Mouse (Mus musculus): ENCODE data around the gene Gcgr. TPM values are rescaled to one million over a fixed set of nuclear protein-coding genes. Genes with fewer than 3 reads are reported as not detected.

The Gcgr gene
- polyA plus RNA-seq, 1 experiment = 0.13 TPM

DNA sequence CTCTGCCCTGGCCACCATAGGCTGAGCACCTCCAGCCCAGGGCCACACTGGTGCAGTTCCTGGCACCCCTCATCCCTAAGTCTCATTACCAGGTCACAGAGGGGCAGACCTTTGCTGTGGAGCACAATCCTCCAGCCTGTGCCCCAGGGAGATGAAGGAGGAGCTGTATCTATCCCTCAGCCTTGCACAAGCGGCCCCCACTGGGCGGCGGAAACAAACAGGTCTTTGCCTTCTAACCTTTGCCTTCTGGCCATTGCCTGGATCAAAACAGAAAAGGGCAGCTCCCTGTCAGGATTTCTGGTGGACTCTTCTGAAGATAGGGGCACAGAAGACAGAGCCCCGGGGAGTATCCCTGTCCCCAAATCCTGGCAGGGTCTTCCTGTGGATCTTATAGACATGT lies 1.6 kb upstream of the Gcgr start:
- TF ChIP-seq POLR2A (IDR thresholded peaks at IDR 0.05; ENCODE audit: extremely low read depth, insufficient read depth, low read length) (no peak), CTCF (IDR thresholded peaks at IDR 0.05; ENCODE audit: extremely low read depth, insufficient read depth, low read length) (no peak)
- Histone ChIP-seq H3K4me3 (ENCODE audit: insufficient read depth, low read length) (no peak overlapping the region), H3K4me1 (ENCODE audit: control insufficient read depth, insufficient read depth, low read length) (no peaks in the 10 kb centered on the region), H3K27ac (ENCODE audit: insufficient read depth, low read length) (no peak overlapping the region)

GRCm38 (mm10) chr11:120531646-120532045 lies 1.1 kb downstream of the Gcgr start:
- no peak overlapping the region for H3K27ac ChIP-seq (ENCODE audit: insufficient read depth, low read length)
- TF ChIP-seq POLR2A (IDR thresholded peaks at IDR 0.05; ENCODE audit: extremely low read depth, insufficient read depth, low read length) (no peak), CTCF (IDR thresholded peaks at IDR 0.05; ENCODE audit: extremely low read depth, insufficient read depth, low read length) (no peak)
- H3K4me1 ChIP-seq (ENCODE audit: control insufficient read depth, insufficient read depth, low read length) = no peaks in the 10 kb centered on the region
- H3K4me3 ChIP-seq (ENCODE audit: insufficient read depth, low read length) = no peak overlapping the region

DNA sequence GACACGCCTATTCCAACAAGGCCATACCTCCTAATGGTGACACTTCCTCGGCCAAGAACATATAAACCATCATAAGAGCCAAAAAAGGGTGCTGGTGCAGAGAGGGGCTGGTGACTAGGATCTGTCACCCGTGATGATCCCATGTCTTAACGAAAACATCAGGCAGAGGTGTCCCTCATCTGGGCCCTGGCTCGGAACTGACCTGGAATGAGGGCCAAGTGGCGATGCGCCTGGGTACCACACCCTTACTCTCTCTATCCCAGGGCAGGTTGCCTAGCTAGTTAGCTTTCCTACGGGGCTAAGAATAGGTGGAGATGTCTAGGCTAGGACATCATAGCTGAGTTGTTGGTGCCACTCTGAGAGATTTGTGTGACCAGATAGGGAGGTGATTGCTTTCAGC lies 3.6 kb downstream of the Gcgr start:
- no peak overlapping the region for H3K27ac ChIP-seq (ENCODE audit: insufficient read depth, low read length)
- no peaks in the 10 kb centered on the region for H3K4me1 ChIP-seq (ENCODE audit: control insufficient read depth, insufficient read depth, low read length)
- no peak for TF ChIP-seq CTCF (IDR thresholded peaks at IDR 0.05; ENCODE audit: extremely low read depth, insufficient read depth, low read length)
- TF ChIP-seq POLR2A (IDR thresholded peaks at IDR 0.05; ENCODE audit: extremely low read depth, insufficient read depth, low read length) = no peak
- no peak overlapping the region for H3K4me3 ChIP-seq (ENCODE audit: insufficient read depth, low read length)

GRCm38 (mm10) chr11:120535145-120535544 lies 4.6 kb downstream of the Gcgr start:
- TF ChIP-seq CTCF (IDR thresholded peaks at IDR 0.05; ENCODE audit: extremely low read depth, insufficient read depth, low read length) (no peak), POLR2A (IDR thresholded peaks at IDR 0.05; ENCODE audit: extremely low read depth, insufficient read depth, low read length) (no peak)
- no peaks in the 10 kb centered on the region for H3K4me1 ChIP-seq (ENCODE audit: control insufficient read depth, insufficient read depth, low read length)

DNA sequence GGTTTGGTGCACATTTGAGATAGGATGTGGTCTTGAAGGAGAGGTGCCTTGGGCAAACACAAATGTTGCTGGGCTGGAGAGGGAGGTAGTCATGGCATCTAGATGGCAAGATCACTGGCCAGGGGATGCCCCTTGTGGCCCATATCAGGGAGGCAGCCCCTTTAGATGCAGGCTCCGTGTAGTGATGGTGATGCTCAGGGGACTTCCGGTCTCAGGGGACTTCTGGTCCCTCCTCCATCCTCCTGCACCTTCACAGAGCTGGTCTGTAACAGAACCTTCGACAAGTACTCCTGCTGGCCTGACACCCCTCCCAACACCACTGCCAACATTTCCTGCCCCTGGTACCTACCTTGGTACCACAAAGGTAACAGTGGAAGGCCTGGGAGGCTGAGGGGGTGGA lies 5.3 kb downstream of the Gcgr start:
- TF ChIP-seq POLR2A (IDR thresholded peaks at IDR 0.05; ENCODE audit: extremely low read depth, insufficient read depth, low read length) = no peak
- TF ChIP-seq CTCF (IDR thresholded peaks at IDR 0.05; ENCODE audit: extremely low read depth, insufficient read depth, low read length) = no peak
- H3K4me1 ChIP-seq (ENCODE audit: control insufficient read depth, insufficient read depth, low read length) = no peaks in the 10 kb centered on the region
- H3K4me3 ChIP-seq (ENCODE audit: insufficient read depth, low read length) = no peak overlapping the region
- H3K27ac ChIP-seq (ENCODE audit: insufficient read depth, low read length) = no peak overlapping the region

More at GRCm38 (mm10) chr11:120535145-120535544, 4.6 kb downstream of the Gcgr start:
- no peak overlapping the region for H3K4me3 ChIP-seq (ENCODE audit: insufficient read depth, low read length)
- H3K27ac ChIP-seq (ENCODE audit: insufficient read depth, low read length) = no peak overlapping the region

GRCm38 (mm10) chr11:120538485-120538884 lies 8.0 kb downstream of the Gcgr start:
- no peak overlapping the region for H3K27ac ChIP-seq (ENCODE audit: insufficient read depth, low read length)
- TF ChIP-seq CTCF (IDR thresholded peaks at IDR 0.05; ENCODE audit: extremely low read depth, insufficient read depth, low read length) = no peak
- TF ChIP-seq POLR2A (IDR thresholded peaks at IDR 0.05; ENCODE audit: extremely low read depth, insufficient read depth, low read length) = no peak

GRCm38 (mm10) chr11:120538955-120539284 lies 8.4 kb downstream of the Gcgr start:
- H3K27ac ChIP-seq (ENCODE audit: insufficient read depth, low read length) = no peak overlapping the region
- TF ChIP-seq POLR2A (IDR thresholded peaks at IDR 0.05; ENCODE audit: extremely low read depth, insufficient read depth, low read length) (no peak), CTCF (IDR thresholded peaks at IDR 0.05; ENCODE audit: extremely low read depth, insufficient read depth, low read length) (no peak)
- no peaks in the 10 kb centered on the region for H3K4me1 ChIP-seq (ENCODE audit: control insufficient read depth, insufficient read depth, low read length)
- H3K4me3 ChIP-seq (ENCODE audit: insufficient read depth, low read length) = no peak overlapping the region

More at GRCm38 (mm10) chr11:120538485-120538884, 8.0 kb downstream of the Gcgr start:
- Histone ChIP-seq H3K4me1 (ENCODE audit: control insufficient read depth, insufficient read depth, low read length) (no peaks in the 10 kb centered on the region), H3K4me3 (ENCODE audit: insufficient read depth, low read length) (no peak overlapping the region)

DNA sequence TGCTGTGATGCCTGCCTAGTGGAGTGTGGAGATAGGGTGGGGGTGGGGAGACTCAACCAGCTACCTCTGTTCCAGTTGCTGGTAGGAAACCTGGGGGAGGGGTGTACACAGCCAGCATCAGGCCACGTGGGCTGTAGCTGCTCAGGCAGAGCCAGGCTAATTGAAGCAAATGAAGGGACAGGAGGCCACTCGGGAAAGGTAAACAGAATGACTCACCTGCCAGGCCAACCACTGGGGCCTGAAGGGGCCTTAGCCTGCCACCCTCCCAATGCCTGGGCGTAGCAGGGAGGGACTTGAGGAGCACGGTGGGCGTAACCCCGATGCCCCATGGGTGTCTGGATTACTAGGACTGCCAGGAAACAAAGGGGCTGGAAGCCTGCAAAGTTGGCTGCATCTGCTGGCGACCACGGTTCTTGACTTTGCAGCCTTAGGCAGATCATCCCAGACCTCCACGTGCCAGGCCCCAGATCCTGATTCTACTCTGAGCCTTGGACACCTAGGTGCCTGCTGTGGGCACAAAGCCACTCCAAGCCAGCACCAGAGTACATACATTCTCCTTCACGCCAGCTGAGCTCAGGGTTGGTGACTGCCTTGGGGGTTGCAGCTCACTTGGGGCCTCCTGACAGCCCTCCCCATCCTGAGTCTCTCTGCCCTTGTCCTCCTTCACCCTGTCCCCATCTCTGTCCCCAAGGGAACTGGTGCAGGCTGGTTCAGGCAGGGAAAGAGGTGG lies 9.0 kb downstream of the Gcgr start:
- Histone ChIP-seq H3K4me1 (ENCODE audit: control insufficient read depth, insufficient read depth, low read length) (no peaks in the 10 kb centered on the region), H3K4me3 (ENCODE audit: insufficient read depth, low read length) (no peak overlapping the region), H3K27ac (ENCODE audit: insufficient read depth, low read length) (no peak overlapping the region)
- TF ChIP-seq POLR2A (IDR thresholded peaks at IDR 0.05; ENCODE audit: extremely low read depth, insufficient read depth, low read length) (no peak), CTCF (IDR thresholded peaks at IDR 0.05; ENCODE audit: extremely low read depth, insufficient read depth, low read length) (no peak)

- Histone ChIP-seq H3K4me3 (ENCODE audit: insufficient read depth, low read length) (no peak overlapping the region), H3K27ac (ENCODE audit: insufficient read depth, low read length) (no peak overlapping the region), H3K4me1 (ENCODE audit: control insufficient read depth, insufficient read depth, low read length) (no peaks in the 10 kb centered on the region)
- TF ChIP-seq CTCF (IDR thresholded peaks at IDR 0.05; ENCODE audit: extremely low read depth, insufficient read depth, low read length) = peak; percentile 17; the same call in 1 of the 2 replicates
- no peak for TF ChIP-seq POLR2A (IDR thresholded peaks at IDR 0.05; ENCODE audit: extremely low read depth, insufficient read depth, low read length)
Measured at GRCm38 (mm10) chr11:120541907-120542306, 11.4 kb downstream of the Gcgr start.

GRCm38 (mm10) chr11:120542376-120542775 lies 11.9 kb downstream of the Gcgr start:
- no peak overlapping the region for H3K4me3 ChIP-seq (ENCODE audit: insufficient read depth, low read length)
- H3K27ac ChIP-seq (ENCODE audit: insufficient read depth, low read length) = no peak overlapping the region
- no peak for TF ChIP-seq CTCF (IDR thresholded peaks at IDR 0.05; ENCODE audit: extremely low read depth, insufficient read depth, low read length)
- TF ChIP-seq POLR2A (IDR thresholded peaks at IDR 0.05; ENCODE audit: extremely low read depth, insufficient read depth, low read length) = no peak
- H3K4me1 ChIP-seq (ENCODE audit: control insufficient read depth, insufficient read depth, low read length) = no peaks in the 10 kb centered on the region
